Mouse (Mus musculus) kidney, postnatal 0 days (tissue): Measurements from ENCODE around the gene Gm11938. TPM values are rescaled to one million over a fixed set of nuclear protein-coding genes. Genes with fewer than 3 reads are reported as not detected.

Experiments
- ATAC-seq: fragments of 200-750 bp; cut with Nextera tagmentation; replicated peaks from 2 replicates; pipeline ENCODE4 v1.8.0; 2017; ENCODE audit warnings: low read depth, moderate number of reproducible peaks, moderate TSS enrichment, moderate library complexity; ENCODE audit not compliant: low FRiP score
- DNase-seq: peaks from one replicate; pipeline ENCODE4 v3.0.0-alpha.2; 2016; ENCODE audit warnings: low spot score
- H3K27ac ChIP-seq: fragments of 300-500 bp; sonication (generic); 2 replicates; pipeline ENCODE4 v1.5.1; 2014; ENCODE audit warnings: mild to moderate bottlenecking
- H3K27me3 ChIP-seq: fragments of 300-500 bp; sonication (generic); 2 replicates; pipeline ENCODE4 v1.6.1; 2014; ENCODE audit warnings: low read length, mixed read lengths; ENCODE audit not compliant: insufficient read depth
- H3K36me3 ChIP-seq: fragments of 300-500 bp; sonication (generic); 2 replicates; pipeline ENCODE4 v1.6.1; 2014; ENCODE audit warnings: low read length, mixed read lengths; ENCODE audit not compliant: insufficient read depth
- H3K4me1 ChIP-seq: fragments of 300-500 bp; sonication (generic); replicated peaks from 2 replicates; pipeline ENCODE4 v1.6.1; 2014; ENCODE audit warnings: antibody characterized with exemption, low read length, mixed read lengths; ENCODE audit not compliant: insufficient read depth
- H3K4me2 ChIP-seq: fragments of 300-500 bp; sonication (generic); 2 replicates; pipeline ENCODE4 v1.6.1; 2014; ENCODE audit warnings: mild to moderate bottlenecking, low read length, moderate library complexity, mixed read lengths
- H3K4me3 ChIP-seq: fragments of 300-500 bp; sonication (generic); replicated peaks from 2 replicates; pipeline ENCODE4 v1.5.1; 2014; ENCODE audit warnings: low read depth, low read length
- H3K9ac ChIP-seq: fragments of 300-500 bp; sonication (generic); 2 replicates; pipeline ENCODE4 v1.6.1; 2014; ENCODE audit warnings: low read depth, low read length
- H3K9me3 ChIP-seq: fragments of 300-500 bp; sonication (generic); replicated peaks from 2 replicates; pipeline ENCODE4 v1.6.1; 2016; ENCODE audit warnings: low read length, inconsistent platforms, mixed read lengths
- CTCF ChIP-seq: IDR thresholded peaks from 2 replicates; pipeline ENCODE4 v1.5.1; 2016; ENCODE audit warnings: antibody characterized with exemption, low read depth, mild to moderate bottlenecking, moderate library complexity
- whole genome bisulfite sequencing: fragments of 180-500 bp; shearing (Covaris S2); extraction: QIAGEN DNeasy Blood & Tissue Kit; methylation state at CpG from one replicate; pipeline ENCODE4 v1.1.7; 2014; 5-methylcytosine and 5-hydroxymethylcytosine counted together
- polyA plus RNA-seq: library from polyadenylated mRNA; unstranded; fragments of >200 nt; fragmentation: Nextera tagmentation; extraction: Ambion mirVana; gene quantifications from 2 replicates; pipeline ENCODE4 v1.2.1, GENCODE M21; 2015

The Gm11938 gene
- polyA plus RNA-seq, 1 experiment from 2014 or later: not detected

DNA sequence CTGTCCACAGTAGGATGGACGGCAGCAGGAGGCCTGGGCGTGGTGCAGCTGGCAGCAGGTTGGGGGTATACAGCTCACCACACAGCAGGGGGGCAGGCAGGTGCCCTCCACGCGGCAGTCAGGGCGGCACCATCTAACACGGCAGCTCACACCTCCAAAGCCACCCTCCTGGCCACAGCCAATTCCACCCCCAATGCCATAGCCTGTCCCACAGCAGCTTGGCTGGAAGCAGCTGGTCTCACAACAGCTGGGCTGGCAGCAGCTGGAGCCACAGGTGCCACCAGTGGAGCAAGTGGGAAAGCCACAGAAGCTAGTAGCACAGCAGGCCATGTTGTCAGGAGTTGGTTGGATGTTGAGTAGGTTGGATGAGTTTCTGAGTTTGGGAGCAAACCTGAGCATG is 22.5 kb downstream of the Gm11938 start, which contains the start of gene Krtap1-5:
Gene Krtap1-5 (minus strand): TSS at position 381 of the 400 bp plus-strand sequence.
- Histone ChIP-seq H3K27ac (no peak within 1 kb of the TSS), H3K27me3 (no peaks in the 10 kb centered on the region), H3K9me3 (no peaks in the 10 kb centered on the region), H3K4me3 (no peak within 1 kb of the TSS), H3K36me3 (no peaks in the 10 kb centered on the region), H3K4me2 (no peak within 1 kb of the TSS), H3K9ac (no peak within 1 kb of the TSS), H3K4me1 (no peaks in the 10 kb centered on the region)
- 85% methylated on average over 6 of the region's 6 CpGs for WGBS
- no peak for ATAC-seq
- no peak for DNase-seq
- TF ChIP-seq CTCF: no peak

DNA sequence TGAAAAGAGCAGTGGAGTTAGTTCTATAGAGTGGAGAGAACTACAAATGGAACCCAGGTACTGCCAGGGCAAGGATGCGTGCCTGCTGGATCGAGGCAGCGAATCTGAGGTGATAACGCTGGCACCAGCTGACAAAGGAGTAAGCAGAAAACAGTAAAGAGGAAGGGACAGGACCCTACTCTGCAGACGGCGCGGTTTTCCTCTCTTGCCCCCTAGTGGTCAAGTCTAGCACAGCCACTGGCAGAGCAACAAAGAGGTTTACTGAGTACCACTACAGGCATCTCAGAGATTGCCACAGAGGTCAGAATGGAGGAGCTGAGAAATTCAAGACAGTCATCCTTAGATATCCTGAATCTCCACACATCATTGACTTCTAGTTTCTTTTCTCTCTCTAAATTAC is 29.0 kb downstream of the Gm11938 start:
- H3K4me3 ChIP-seq: no peak overlapping the region
- H3K9ac ChIP-seq: no peak overlapping the region
- H3K4me2 ChIP-seq: peak overlapping the region; percentile 38; the same call in 1 of the 2 replicates
- TF ChIP-seq CTCF: peak; percentile 85
- DNase-seq: peak; percentile 81
- no peaks in the 10 kb centered on the region for H3K4me1 ChIP-seq
- no peak for ATAC-seq
- H3K27ac ChIP-seq: no peak overlapping the region
- WGBS: 4% methylated on average over 7 of the region's 7 CpGs
- no peaks in the 10 kb centered on the region for H3K9me3 ChIP-seq
- no peaks in the 10 kb centered on the region for H3K27me3 ChIP-seq
- H3K36me3 ChIP-seq: no peaks in the 10 kb centered on the region

- WGBS: 48% methylated on average over 4 of the region's 4 CpGs
- no peak overlapping the region for H3K4me3 ChIP-seq
- ATAC-seq: no peak
Measured at GRCm38 (mm10) chr11:99573164-99573563, 29.9 kb downstream of the Gm11938 start.

DNA sequence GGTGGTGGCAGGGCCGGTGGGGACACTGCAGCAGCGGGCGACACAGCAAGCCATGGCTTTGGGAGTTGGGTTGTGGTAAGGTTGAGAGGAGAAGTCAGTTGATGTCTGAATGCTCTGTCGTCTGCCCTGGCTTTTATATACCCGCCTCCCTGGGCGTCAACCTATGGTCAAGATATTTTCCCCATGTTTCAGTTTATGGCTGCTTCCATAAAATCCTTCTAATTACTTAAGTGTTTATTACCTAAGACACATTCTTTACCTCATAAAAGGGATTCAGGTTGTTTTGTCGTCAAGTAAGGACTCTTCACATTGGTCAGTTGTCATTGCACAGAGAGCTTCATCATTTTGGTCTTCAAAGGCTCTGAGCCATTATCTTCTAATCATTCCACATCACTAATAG is 36.6 kb downstream of the Gm11938 start, which contains the start of gene Krtap3-1:
Gene Krtap3-1 (minus strand): TSS at position 101 of the 400 bp plus-strand sequence.
- no peak within 1 kb of the TSS for H3K9ac ChIP-seq
- no peaks in the 10 kb centered on the region for H3K9me3 ChIP-seq
- no peaks in the 10 kb centered on the region for H3K36me3 ChIP-seq
- H3K27me3 ChIP-seq: no peaks in the 10 kb centered on the region
- DNase-seq: no peak
- ATAC-seq: no peak
- TF ChIP-seq CTCF: no peak
- H3K4me1 ChIP-seq: no peaks in the 10 kb centered on the region
- no peak within 1 kb of the TSS for H3K27ac ChIP-seq
- no peak within 1 kb of the TSS for H3K4me3 ChIP-seq
- no peak within 1 kb of the TSS for H3K4me2 ChIP-seq
- WGBS: 82% methylated on average over 7 of the region's 7 CpGs

More at GRCm38 (mm10) chr11:99573164-99573563, 29.9 kb downstream of the Gm11938 start:
- no peak for TF ChIP-seq CTCF
- peak; percentile 8 for DNase-seq
- Histone ChIP-seq H3K36me3 (no peaks in the 10 kb centered on the region), H3K9ac (no peak overlapping the region), H3K9me3 (no peaks in the 10 kb centered on the region), H3K4me2 (no peak overlapping the region), H3K27ac (no peak overlapping the region), H3K4me1 (no peaks in the 10 kb centered on the region), H3K27me3 (no peaks in the 10 kb centered on the region)

DNA sequence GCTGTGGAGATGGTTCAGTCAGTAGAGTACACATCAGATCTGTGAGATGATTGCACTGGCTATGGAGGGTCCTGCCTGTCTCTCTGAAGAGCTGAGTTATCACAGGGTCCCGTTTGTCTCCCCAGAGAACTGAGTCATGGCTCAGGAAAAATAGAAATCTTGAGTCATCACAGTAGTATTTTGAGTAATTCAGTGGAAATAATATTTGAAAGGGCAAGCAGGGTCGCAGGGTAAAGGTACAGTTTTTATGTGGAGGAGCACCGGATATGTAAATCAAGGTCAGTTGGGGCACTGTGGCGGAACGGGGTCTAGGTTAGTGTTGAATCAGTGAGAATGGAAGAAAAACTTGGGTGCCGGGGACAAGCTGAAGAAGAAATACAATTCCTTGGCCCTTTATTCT is 40.5 kb downstream of the Gm11938 start:
- Histone ChIP-seq H3K9ac (no peak overlapping the region), H3K36me3 (no peaks in the 10 kb centered on the region), H3K27ac (no peak overlapping the region), H3K9me3 (no peaks in the 10 kb centered on the region), H3K4me1 (no peaks in the 10 kb centered on the region), H3K27me3 (no peaks in the 10 kb centered on the region), H3K4me2 (no peak overlapping the region), H3K4me3 (no peak overlapping the region)
- no peak for DNase-seq
- no peak for ATAC-seq
- WGBS: 61% methylated on average over 6 of the region's 6 CpGs
- no peak for TF ChIP-seq CTCF

DNA sequence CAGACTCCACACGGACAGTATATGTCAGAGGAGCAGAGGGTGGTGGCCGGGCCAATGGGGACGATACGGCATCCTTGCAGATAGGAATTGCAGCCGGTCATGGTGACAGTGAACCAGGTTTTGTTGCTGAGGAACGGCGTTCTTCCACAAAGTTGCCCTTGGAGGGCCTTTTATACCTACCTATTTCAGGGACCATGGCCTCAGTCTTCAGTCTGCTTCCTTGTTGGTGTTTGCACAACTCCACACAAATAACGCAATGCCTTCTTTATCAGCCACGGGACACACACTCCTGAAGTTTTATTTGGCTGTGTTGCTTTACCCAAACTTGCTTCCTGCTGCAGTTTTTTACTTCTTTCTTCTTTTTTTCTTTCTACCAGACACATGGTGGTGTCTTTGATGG is 43.7 kb downstream of the Gm11938 start, which contains the start of gene Gm11939:
Gene Gm11939 (minus strand): TSS at position 101 of the 400 bp plus-strand sequence.
- Histone ChIP-seq H3K27ac (no peak within 1 kb of the TSS), H3K9me3 (no peaks in the 10 kb centered on the region), H3K4me3 (no peak within 1 kb of the TSS), H3K9ac (no peak within 1 kb of the TSS), H3K27me3 (no peaks in the 10 kb centered on the region), H3K36me3 (no peaks in the 10 kb centered on the region), H3K4me2 (no peak within 1 kb of the TSS), H3K4me1 (no peaks in the 10 kb centered on the region)
- ATAC-seq (no peak), DNase-seq (no peak)
- no peak for TF ChIP-seq CTCF
- WGBS: 92% methylated on average over 9 of the region's 9 CpGs
